Mouse (Mus musculus): ENCODE data around the gene Madcam1. TPM values are rescaled to one million over a fixed set of nuclear protein-coding genes. Genes with fewer than 3 reads are reported as not detected.
"Not testable (repeated sequence)": the region's sequence is repeated elsewhere in the genome, so short reads cannot be mapped to it uniquely, and the experiment has no call there.

The Madcam1 gene
- polyA plus RNA-seq, 1 experiment = not detected

- Histone ChIP-seq H3K4me1 (ENCODE audit: control insufficient read depth, insufficient read depth, insufficient read length, low read length) (no peaks in the 10 kb centered on the region), H3K27ac (replicated peaks; ENCODE audit: low read depth, low read length) (no peak overlapping the region), H3K4me3 (ENCODE audit: insufficient read depth, low read depth, low read length) (no peak overlapping the region)
Observed at GRCm38 (mm10) chr10:79693580-79694378, 29.4 kb downstream of the Madcam1 start.

- Histone ChIP-seq H3K4me1 (ENCODE audit: control insufficient read depth, insufficient read depth, insufficient read length, low read length) (no peaks in the 10 kb centered on the region), H3K4me3 (ENCODE audit: insufficient read depth, low read depth, low read length) (no peak overlapping the region), H3K27ac (replicated peaks; ENCODE audit: low read depth, low read length) (no peak overlapping the region)
Observed at GRCm38 (mm10) chr10:79694379-79694655, 30.0 kb downstream of the Madcam1 start.

GRCm38 (mm10) chr10:79695231-79696128, 31.1 kb downstream of the Madcam1 start:
- H3K4me3 ChIP-seq (ENCODE audit: insufficient read depth, low read depth, low read length) = no peak overlapping the region
- no peaks in the 10 kb centered on the region for H3K4me1 ChIP-seq (ENCODE audit: control insufficient read depth, insufficient read depth, insufficient read length, low read length)
- no peak overlapping the region for H3K27ac ChIP-seq (replicated peaks; ENCODE audit: low read depth, low read length)

- H3K27ac ChIP-seq (replicated peaks; ENCODE audit: low read depth, low read length) = peak overlapping the region; percentile 36; the same call in 1 of the 2 replicates
- peaks cover 4% of the 10 kb centered on the region for H3K4me1 ChIP-seq (ENCODE audit: control insufficient read depth, insufficient read depth, insufficient read length, low read length)
- H3K4me3 ChIP-seq (ENCODE audit: insufficient read depth, low read depth, low read length) = no peak overlapping the region
Observed at GRCm38 (mm10) chr10:79696129-79696651, 31.8 kb downstream of the Madcam1 start.

GRCm38 (mm10) chr10:79697916-79698315, 33.6 kb downstream of the Madcam1 start:
- Histone ChIP-seq H3K27ac (replicated peaks; ENCODE audit: low read depth, low read length) (no peak overlapping the region), H3K4me3 (ENCODE audit: insufficient read depth, low read depth, low read length) (no peak overlapping the region), H3K4me1 (ENCODE audit: control insufficient read depth, insufficient read depth, insufficient read length, low read length) (peaks cover 6% of the 10 kb centered on the region)

GRCm38 (mm10) chr10:79698459-79698858, 34.1 kb downstream of the Madcam1 start:
- no peak overlapping the region for H3K27ac ChIP-seq (replicated peaks; ENCODE audit: low read depth, low read length)
- H3K4me3 ChIP-seq (ENCODE audit: insufficient read depth, low read depth, low read length) = no peak overlapping the region
- peaks cover 6% of the 10 kb centered on the region for H3K4me1 ChIP-seq (ENCODE audit: control insufficient read depth, insufficient read depth, insufficient read length, low read length)

GRCm38 (mm10) chr10:79700676-79701075, 36.3 kb downstream of the Madcam1 start:
- Histone ChIP-seq H3K4me1 (ENCODE audit: control insufficient read depth, insufficient read depth, insufficient read length, low read length) (peaks cover 14% of the 10 kb centered on the region), H3K27ac (replicated peaks; ENCODE audit: low read depth, low read length) (no peak overlapping the region), H3K4me3 (ENCODE audit: insufficient read depth, low read depth, low read length) (no peak overlapping the region)

GRCm38 (mm10) chr10:79701443-79702129, 37.2 kb downstream of the Madcam1 start:
- H3K4me1 ChIP-seq (ENCODE audit: control insufficient read depth, insufficient read depth, insufficient read length, low read length) = peaks cover 23% of the 10 kb centered on the region
- H3K27ac ChIP-seq (replicated peaks; ENCODE audit: low read depth, low read length) = peak overlapping the region; percentile 42
- no peak overlapping the region for H3K4me3 ChIP-seq (ENCODE audit: insufficient read depth, low read depth, low read length)

GRCm38 (mm10) chr10:79702970-79703369, 38.6 kb downstream of the Madcam1 start:
- peaks cover 30% of the 10 kb centered on the region for H3K4me1 ChIP-seq (ENCODE audit: control insufficient read depth, insufficient read depth, insufficient read length, low read length)
- H3K27ac ChIP-seq (replicated peaks; ENCODE audit: low read depth, low read length); H3K4me3 ChIP-seq (ENCODE audit: insufficient read depth, low read depth, low read length): not testable (repeated sequence)

- peak overlapping the region; percentile 21; the same call in 1 of the 2 replicates for H3K27ac ChIP-seq (replicated peaks; ENCODE audit: low read depth, low read length)
- H3K4me1 ChIP-seq (ENCODE audit: control insufficient read depth, insufficient read depth, insufficient read length, low read length) = peaks cover 30% of the 10 kb centered on the region
- peak overlapping the region; percentile 13; the same call in 1 of the 2 replicates for H3K4me3 ChIP-seq (ENCODE audit: insufficient read depth, low read depth, low read length)
Observed at GRCm38 (mm10) chr10:79703541-79703940, 39.2 kb downstream of the Madcam1 start.

- H3K4me1 ChIP-seq (ENCODE audit: control insufficient read depth, insufficient read depth, insufficient read length, low read length) = peaks cover 30% of the 10 kb centered on the region
- peak within 1 kb of the TSS; percentile 97 for H3K4me3 ChIP-seq (ENCODE audit: insufficient read depth, low read depth, low read length)
- H3K27ac ChIP-seq (replicated peaks; ENCODE audit: low read depth, low read length) = peak within 1 kb of the TSS; percentile 89
Observed at GRCm38 (mm10) chr10:79704065-79704969, 40.0 kb downstream of the Madcam1 start, which contains the start of gene Bsg. Bsg (plus strand) TSS chr10:79704491.

GRCm38 (mm10) chr10:79704970-79705360, 40.6 kb downstream of the Madcam1 start:
- H3K27ac ChIP-seq (replicated peaks; ENCODE audit: low read depth, low read length) = peak overlapping the region; percentile 89
- peaks cover 30% of the 10 kb centered on the region for H3K4me1 ChIP-seq (ENCODE audit: control insufficient read depth, insufficient read depth, insufficient read length, low read length)
- H3K4me3 ChIP-seq (ENCODE audit: insufficient read depth, low read depth, low read length) = peak overlapping the region; percentile 97

- H3K4me3 ChIP-seq (ENCODE audit: insufficient read depth, low read depth, low read length) = peak overlapping the region; percentile 97
- peaks cover 28% of the 10 kb centered on the region for H3K4me1 ChIP-seq (ENCODE audit: control insufficient read depth, insufficient read depth, insufficient read length, low read length)
Observed at GRCm38 (mm10) chr10:79705951-79706350, 41.6 kb downstream of the Madcam1 start.

More at GRCm38 (mm10) chr10:79705951-79706350, 41.6 kb downstream of the Madcam1 start:
- peak overlapping the region; percentile 14; the same call in 1 of the 2 replicates for H3K27ac ChIP-seq (replicated peaks; ENCODE audit: low read depth, low read length)
